Mouse (Mus musculus) C2C12 (cell line): ENCODE measurements around the gene Dnm2. TPM values are rescaled to one million over a fixed set of nuclear protein-coding genes. Genes with fewer than 3 reads are reported as not detected.

Experiments
- H3K27me3 ChIP-seq: one replicate; pipeline ENCODE4 v1.6.1; 2011; ENCODE audit not compliant: control insufficient read depth, insufficient read depth, insufficient read length
- H3K36me3 ChIP-seq: one replicate; pipeline ENCODE4 v1.6.1; 2011; ENCODE audit not compliant: control insufficient read depth, insufficient read depth
- H3K4me3 ChIP-seq: one replicate; pipeline ENCODE4 v1.5.1; 2011; ENCODE audit warnings: mild to moderate bottlenecking, control low read depth; ENCODE audit not compliant: poor library complexity, insufficient read depth, severe bottlenecking
- H3K79me2 ChIP-seq: one replicate; pipeline ENCODE4 v1.6.1; 2011; ENCODE audit not compliant: control insufficient read depth, insufficient read depth
- H3K79me3 ChIP-seq: one replicate; pipeline ENCODE4 v1.6.1; 2011; ENCODE audit warnings: low read depth, control low read depth
- H3ac ChIP-seq: one replicate; pipeline ENCODE3; 2011; ENCODE audit warnings: low read depth; ENCODE audit not compliant: control insufficient read depth, insufficient read length
- CEBPB ChIP-seq: IDR thresholded peaks from one replicate; pipeline ENCODE4 v1.6.1; 2011; ENCODE audit warnings: low read depth, mild to moderate bottlenecking, control low read depth, moderate library complexity
- CTCF ChIP-seq: IDR thresholded peaks from one replicate; pipeline ENCODE4 v1.5.1; 2011; ENCODE audit not compliant: control insufficient read depth, insufficient read depth, insufficient read length
- FOSL1 ChIP-seq: IDR thresholded peaks from one replicate; pipeline ENCODE4 v1.8.0; 2011; ENCODE audit warnings: mild to moderate bottlenecking, low read length; ENCODE audit not compliant: poor library complexity, insufficient read depth, severe bottlenecking
- MAX ChIP-seq: IDR thresholded peaks from one replicate; pipeline ENCODE4 v1.6.1; 2011; ENCODE audit warnings: mild to moderate bottlenecking, control low read depth
- MYOD1 ChIP-seq: IDR thresholded peaks from one replicate; pipeline ENCODE4 v1.6.1; 2011; ENCODE audit warnings: low read depth; ENCODE audit not compliant: control insufficient read depth, insufficient read length
- MYOG ChIP-seq: IDR thresholded peaks from one replicate; pipeline ENCODE4 v1.6.1; 2011; ENCODE audit not compliant: control insufficient read depth, insufficient read length; ENCODE audit errors: extremely low read depth
- USF1 ChIP-seq: IDR thresholded peaks from one replicate; pipeline ENCODE4 v1.6.1; 2011; ENCODE audit warnings: low read depth, mild to moderate bottlenecking, control low read depth, moderate library complexity
- polyA plus RNA-seq: library from polyadenylated mRNA; unstranded; fragments of >200 nt; fragmentation: generic; extraction: Trizol; gene quantifications from one replicate; pipeline ENCODE4 v1.2.1, GENCODE M21; 2012; ENCODE audit warnings: missing spikeins

Gene Dnm2
- polyA plus RNA-seq, 1 experiment = 64.4 TPM

DNA sequence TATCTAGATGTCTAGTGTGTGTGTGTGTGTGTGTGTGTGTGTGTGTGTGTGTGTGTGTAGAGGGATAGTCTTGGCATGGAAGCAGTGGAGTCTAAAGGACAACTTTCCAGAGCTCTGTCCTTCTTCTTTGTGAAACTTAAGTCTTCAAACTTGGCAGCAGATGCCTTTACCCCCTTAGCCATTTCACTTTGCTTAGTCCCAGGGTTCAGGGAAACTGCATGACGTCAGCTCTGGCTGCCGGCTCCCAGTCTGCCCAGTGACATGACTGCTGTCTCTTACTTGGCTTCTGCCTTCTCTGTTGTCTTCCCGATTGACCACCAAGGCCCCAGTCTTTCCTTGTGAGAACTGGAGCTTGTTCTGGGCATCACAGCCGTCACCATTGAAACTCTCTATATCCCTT lies 29.8 kb downstream of the Dnm2 start:
- no peak overlapping the region for H3ac ChIP-seq
- H3K79me3 ChIP-seq = peaks cover 14% of the 10 kb centered on the region
- H3K4me3 ChIP-seq = no peak overlapping the region
- H3K79me2 ChIP-seq = peaks cover 90% of the 10 kb centered on the region
- peaks cover 10% of the 10 kb centered on the region for H3K36me3 ChIP-seq
- H3K27me3 ChIP-seq = no peaks in the 10 kb centered on the region
- TF ChIP-seq USF1 (no peak), MYOG (no peak), CEBPB (no peak)

DNA sequence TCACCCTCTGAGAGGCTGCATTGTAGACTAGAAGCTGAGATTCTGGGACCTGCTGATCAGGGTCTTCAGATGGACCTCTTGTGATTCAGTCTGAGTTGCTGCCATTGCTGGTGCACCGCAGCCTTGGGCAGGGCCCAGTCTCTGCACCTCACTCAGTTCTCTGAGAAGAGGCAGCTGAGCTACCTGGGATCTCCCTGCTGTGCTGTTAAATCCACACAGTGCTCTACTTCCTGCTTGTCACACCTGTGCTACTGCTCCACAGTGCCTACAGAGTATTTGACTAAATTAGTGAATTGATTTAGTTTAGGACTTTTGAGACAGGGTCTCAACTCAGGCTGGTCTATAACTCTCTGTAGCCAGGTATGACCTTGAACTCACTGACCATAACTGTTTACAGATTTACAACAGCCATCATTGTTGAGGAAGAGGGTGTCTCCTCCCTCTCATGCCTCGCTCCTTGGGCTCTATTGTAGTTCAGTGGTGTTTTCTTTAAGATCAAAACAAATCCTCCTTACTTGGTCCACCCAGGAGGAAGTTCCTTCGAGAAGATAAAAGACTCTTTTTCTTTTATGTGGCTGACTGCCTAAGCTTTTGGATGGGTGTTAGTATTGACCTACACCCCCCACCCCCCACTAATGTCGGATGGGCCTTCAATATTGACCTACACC lies 30.5 kb downstream of the Dnm2 start:
- no peak overlapping the region for H3ac ChIP-seq
- no peak overlapping the region for H3K4me3 ChIP-seq
- peaks cover 10% of the 10 kb centered on the region for H3K36me3 ChIP-seq
- peaks cover 17% of the 10 kb centered on the region for H3K79me3 ChIP-seq
- no peaks in the 10 kb centered on the region for H3K27me3 ChIP-seq
- peaks cover 88% of the 10 kb centered on the region for H3K79me2 ChIP-seq
- TF ChIP-seq MYOD1 (no peak), CTCF (no peak), MAX (no peak), CEBPB (no peak), MYOG (no peak), FOSL1 (no peak), USF1 (no peak)

DNA sequence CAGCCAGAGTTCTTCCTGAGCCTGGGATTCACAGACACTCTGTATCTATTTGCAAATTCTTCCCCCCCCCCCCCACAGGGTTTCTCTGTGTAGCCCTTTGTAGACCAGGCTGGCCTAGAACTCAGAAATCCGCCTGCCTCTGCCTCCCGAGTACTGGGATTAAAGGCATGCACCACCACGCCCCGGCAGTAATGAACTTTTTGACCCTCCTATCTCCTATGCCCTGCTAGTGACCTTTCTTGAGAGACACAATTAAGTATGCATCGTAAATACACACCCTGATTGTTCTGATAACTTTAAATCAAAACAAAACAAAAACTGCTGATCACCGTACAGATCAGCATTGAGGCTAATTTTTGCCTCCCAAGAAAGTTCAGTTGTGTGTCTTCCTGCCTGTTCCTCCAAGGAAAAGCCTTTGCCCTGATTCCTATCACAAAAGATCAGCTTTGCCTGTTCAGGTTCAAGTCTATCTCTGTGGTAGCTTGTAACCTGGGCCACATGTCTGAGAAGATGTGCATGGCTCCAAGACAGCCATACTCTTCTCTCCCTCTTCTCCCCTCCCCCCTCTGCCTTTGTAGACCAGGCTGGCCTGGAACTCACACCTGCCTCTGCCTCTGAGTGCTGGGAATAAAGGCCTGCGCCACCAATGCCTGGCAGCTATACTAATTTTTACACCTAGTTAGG lies 31.7 kb downstream of the Dnm2 start:
- Histone ChIP-seq H3K4me3 (no peak overlapping the region), H3K79me3 (peaks cover 17% of the 10 kb centered on the region), H3ac (no peak overlapping the region), H3K79me2 (peaks cover 89% of the 10 kb centered on the region), H3K36me3 (peaks cover 10% of the 10 kb centered on the region), H3K27me3 (no peaks in the 10 kb centered on the region)
- TF ChIP-seq MAX = no peak
- TF ChIP-seq USF1 = no peak
- TF ChIP-seq FOSL1 = no peak
- TF ChIP-seq CEBPB = no peak
- TF ChIP-seq MYOG = no peak
- no peak for TF ChIP-seq MYOD1
- no peak for TF ChIP-seq CTCF

DNA sequence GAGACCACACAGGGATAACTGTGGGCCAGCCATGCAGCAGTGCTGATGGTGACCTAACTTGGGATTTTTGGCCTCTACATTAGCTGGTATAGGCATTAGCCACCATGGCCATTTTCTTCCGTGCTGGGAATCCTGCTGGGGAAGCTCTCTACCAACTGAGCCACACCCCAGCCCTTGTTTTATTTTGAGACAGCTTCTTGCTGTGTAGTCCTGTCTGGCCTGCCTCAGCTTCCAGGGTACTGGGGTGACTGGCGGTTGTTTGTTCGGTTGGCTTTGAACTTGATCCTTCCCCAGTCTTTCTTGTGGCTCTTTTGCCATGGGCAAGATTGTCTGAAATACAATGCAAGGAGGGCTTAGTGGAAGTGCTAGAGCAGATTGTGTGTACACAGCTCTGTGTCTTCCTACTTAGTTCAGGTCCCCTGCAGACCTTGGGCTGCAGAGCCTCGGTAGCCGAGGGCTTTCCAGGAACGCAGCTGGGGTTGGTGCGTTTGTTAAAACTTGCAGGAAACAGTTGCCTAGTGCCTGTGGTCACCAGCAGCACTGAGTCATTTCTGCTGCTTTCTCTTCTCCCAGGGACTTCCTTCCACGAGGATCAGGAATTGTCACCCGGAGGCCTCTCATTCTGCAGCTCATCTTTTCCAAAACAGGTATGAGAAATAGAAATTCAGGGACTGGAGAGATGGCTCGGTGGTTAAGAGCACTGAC lies 32.4 kb downstream of the Dnm2 start:
- H3K79me3 ChIP-seq = peaks cover 14% of the 10 kb centered on the region
- no peak overlapping the region for H3K4me3 ChIP-seq
- H3K79me2 ChIP-seq = peaks cover 89% of the 10 kb centered on the region
- H3ac ChIP-seq = no peak overlapping the region
- no peaks in the 10 kb centered on the region for H3K27me3 ChIP-seq
- peaks cover 10% of the 10 kb centered on the region for H3K36me3 ChIP-seq
- TF ChIP-seq MAX = no peak
- no peak for TF ChIP-seq CEBPB
- TF ChIP-seq FOSL1 = no peak
- TF ChIP-seq MYOG = no peak
- TF ChIP-seq MYOD1 = no peak
- no peak for TF ChIP-seq CTCF
- TF ChIP-seq USF1 = no peak

DNA sequence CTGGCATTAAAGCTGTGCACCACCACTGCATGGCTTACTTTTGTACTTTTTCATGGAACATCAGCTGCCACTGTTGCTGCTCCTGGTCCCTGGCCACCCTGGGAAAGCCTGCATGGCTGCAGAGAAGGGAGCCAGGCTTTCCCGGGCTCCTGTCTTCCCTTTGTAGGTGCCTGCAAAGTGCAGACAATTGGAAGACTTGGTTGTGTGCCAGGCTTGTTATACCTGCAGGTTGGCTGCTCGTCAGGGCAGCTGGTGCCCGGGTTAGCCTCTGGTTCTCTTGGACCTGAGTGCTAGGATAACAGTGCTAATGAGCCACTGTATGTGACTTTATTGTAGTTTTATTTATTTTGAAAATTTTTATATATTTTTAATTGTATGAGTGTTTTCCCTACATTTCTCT lies 34.1 kb downstream of the Dnm2 start:
- no peak overlapping the region for H3K4me3 ChIP-seq
- peaks cover 72% of the 10 kb centered on the region for H3K79me2 ChIP-seq

More for the DNA sequence above, 34.1 kb downstream of the Dnm2 start:
- Histone ChIP-seq H3K36me3 (peaks cover 7% of the 10 kb centered on the region), H3K27me3 (no peaks in the 10 kb centered on the region), H3ac (no peak overlapping the region), H3K79me3 (peaks cover 8% of the 10 kb centered on the region)
- TF ChIP-seq MAX (no peak), USF1 (no peak), FOSL1 (no peak), MYOD1 (no peak), CEBPB (no peak), MYOG (no peak), CTCF (no peak)
